Mouse (Mus musculus): ENCODE measurements around the gene Tmem131l. TPM values are rescaled to one million over a fixed set of nuclear protein-coding genes. Genes with fewer than 3 reads are reported as not detected.
"Not testable (repeated sequence)": the region's sequence is repeated elsewhere in the genome, so short reads cannot be mapped to it uniquely, and the experiment has no call there.

Gene Tmem131l
- total RNA-seq, 4 experiments from 2014 or later: 17.5 to 23.7 (median 18.6) TPM

- peak; percentile 22 to 28 for DNase-seq (ENCODE audit: low spot score in 2 of 2)
Observed at GRCm38 (mm10) chr3:83915768-83916496, 124.0 kb downstream of the Tmem131l start.

GRCm38 (mm10) chr3:83915102-83915501 lies 124.9 kb downstream of the Tmem131l start:
- peak in 1 of 2 experiments; percentile 36 for DNase-seq (ENCODE audit: low spot score in 2 of 2)

GRCm38 (mm10) chr3:83910707-83911106 lies 129.3 kb downstream of the Tmem131l start:
- DNase-seq (ENCODE audit: low spot score in 2 of 2): no peak

- DNase-seq (ENCODE audit: low spot score in 2 of 2): no peak
Observed at GRCm38 (mm10) chr3:83906185-83906584, 133.8 kb downstream of the Tmem131l start.

- no peak for DNase-seq (ENCODE audit: low spot score in 2 of 2)
Observed at GRCm38 (mm10) chr3:83905161-83905560, 134.8 kb downstream of the Tmem131l start.

GRCm38 (mm10) chr3:83904176-83904958 lies 135.6 kb downstream of the Tmem131l start:
- no peak for DNase-seq (ENCODE audit: low spot score in 2 of 2)

- DNase-seq (ENCODE audit: low spot score in 2 of 2): no peak
Observed at GRCm38 (mm10) chr3:83902943-83903342, 137.0 kb downstream of the Tmem131l start.

GRCm38 (mm10) chr3:83902459-83902858 lies 137.5 kb downstream of the Tmem131l start:
- DNase-seq (ENCODE audit: low spot score in 2 of 2): no peak

- DNase-seq (ENCODE audit: low spot score in 2 of 2): no peak
Observed at GRCm38 (mm10) chr3:83900756-83901373, 139.1 kb downstream of the Tmem131l start.

GRCm38 (mm10) chr3:83899556-83899955 lies 140.4 kb downstream of the Tmem131l start:
- no peak for DNase-seq (ENCODE audit: low spot score in 2 of 2)

GRCm38 (mm10) chr3:83898246-83898645 lies 141.7 kb downstream of the Tmem131l start:
- DNase-seq (ENCODE audit: low spot score in 2 of 2): no peak

- DNase-seq (ENCODE audit: low spot score in 2 of 2): no peak
Observed at GRCm38 (mm10) chr3:83895811-83896210, 144.2 kb downstream of the Tmem131l start.

GRCm38 (mm10) chr3:83895111-83895510 lies 144.9 kb downstream of the Tmem131l start:
- no peak for DNase-seq (ENCODE audit: low spot score in 2 of 2)

- DNase-seq (ENCODE audit: low spot score in 2 of 2): no peak
Observed at GRCm38 (mm10) chr3:83885163-83885562, 154.8 kb downstream of the Tmem131l start.

- DNase-seq (ENCODE audit: low spot score in 2 of 2): not testable (repeated sequence)
Observed at GRCm38 (mm10) chr3:83879261-83880050, 160.5 kb downstream of the Tmem131l start.

GRCm38 (mm10) chr3:83878801-83879200 lies 161.2 kb downstream of the Tmem131l start:
- DNase-seq (ENCODE audit: low spot score in 2 of 2): no peak

- no peak for DNase-seq (ENCODE audit: low spot score in 2 of 2)
Observed at GRCm38 (mm10) chr3:83876299-83876698, 163.7 kb downstream of the Tmem131l start.

GRCm38 (mm10) chr3:83875078-83875477 lies 164.9 kb downstream of the Tmem131l start:
- DNase-seq (ENCODE audit: low spot score in 2 of 2): not testable (repeated sequence)

GRCm38 (mm10) chr3:83872853-83873252 lies 167.1 kb downstream of the Tmem131l start:
- DNase-seq (ENCODE audit: low spot score in 2 of 2): not testable (repeated sequence)

GRCm38 (mm10) chr3:83871962-83872361 lies 168.0 kb downstream of the Tmem131l start:
- DNase-seq (ENCODE audit: low spot score in 2 of 2): not testable (repeated sequence)

GRCm38 (mm10) chr3:83871559-83871958 lies 168.4 kb downstream of the Tmem131l start:
- not testable (repeated sequence) for DNase-seq (ENCODE audit: low spot score in 2 of 2)

Data from left cerebral cortex, adult 8-10 months (tissue).